Comparison of ENCODE assay signal across 8 mouse cellular contexts in genomic region chr7:24506838-24507725, GRCm38 (mm10). TPM values are rescaled to one million over a fixed set of nuclear protein-coding genes. Genes with fewer than 3 reads are reported as not detected.
DNase-seq lines count a peak whose midpoint lies in the region; ATAC-seq and TF ChIP-seq lines count a peak whose summit lies in the region.

TSS of gene Zfp428 (plus strand) at chr7:24507006.

- peak within 1 kb of the TSS; percentile 76 for H3K4me2 ChIP-seq in lung, postnatal 0 days (replicated peaks; ENCODE audit: low read depth, low read length)

- H3K36me3 ChIP-seq in lung, postnatal 0 days (ENCODE audit: insufficient read depth, low read length): no peaks in the 10 kb centered on the region

- no peaks in the 10 kb centered on the region for H3K9me3 ChIP-seq in lung, postnatal 0 days (ENCODE audit: low read length)

- peak within 1 kb of the TSS; percentile 66 for H3K4me3 ChIP-seq in lung, postnatal 0 days (ENCODE audit: low read depth, low read length)

- peak; percentile 91 for DNase-seq in NIH3T3 (ENCODE audit: low read depth)
- DNase-seq in cerebellum, adult 9-10 months: peak; percentile 89
- peak; percentile 79 for DNase-seq in layer of hippocampus, adult 9-11 months
- DNase-seq in lung, postnatal 0 days (ENCODE audit: low spot score): peak; percentile 91
- DNase-seq in ovary, postnatal 14 days (ENCODE audit: low spot score): peak; percentile 76
- peak; percentile 37 to 55 for DNase-seq in thymus, postnatal 10 days (ENCODE audit: low spot score in 2 of 2)

- TF ChIP-seq EP300 in lung, postnatal 0 days (IDR thresholded peaks at IDR 0.05): no peak

- peak within 1 kb of the TSS; percentile 90 for H3K27ac ChIP-seq in lung, postnatal 0 days (ENCODE audit: low read length)

- H3K9ac ChIP-seq in lung, postnatal 0 days (replicated peaks; ENCODE audit: low read depth): peak within 1 kb of the TSS; percentile 78

- H3K27me3 ChIP-seq in lung, postnatal 0 days (replicated peaks; ENCODE audit: insufficient read depth, low read length): no peaks in the 10 kb centered on the region

- peaks cover 3% of the 10 kb centered on the region for H3K4me1 ChIP-seq in lung, postnatal 0 days (ENCODE audit: insufficient read depth, low read depth, low read length)

- TF ChIP-seq CTCF in lung, postnatal 0 days (IDR thresholded peaks at IDR 0.05): no peak

- under 1% methylated on average over 83 of the region's 84 CpGs for WGBS in lung, postnatal 0 days

- ATAC-seq in frontal cortex, adult (ENCODE audit: low TSS enrichment): peak; percentile 82
- ATAC-seq in hematopoietic stem cell, adult 5-6 weeks (replicated peaks in 1 of 2; ENCODE audit: insufficient read depth in 1 of 2, low FRiP score in 2 of 2, low TSS enrichment in 1 of 2, low read depth in 1 of 2, poor library complexity in 2 of 2, severe bottlenecking in 2 of 2): peak; percentile 40 to 60
- peak; percentile 90 for ATAC-seq in lung, postnatal 0 days

RNA-seq across cellular contexts. Expression of gene Zfp428, which starts in this region (rescaled TPM):
- 1.1 and 5.1 TPM in 2 replicates for total RNA-seq in hematopoietic stem cell, adult 5-6 weeks (2017)
- polyA plus RNA-seq in lung, postnatal 0 days (2015; fragmentation: Nextera tagmentation; extraction: Ambion mirVana): 13.1 and 17.0 TPM in 2 replicates

Comparison
In these comparisons a context has a peak if more than half of its experiments do, and no peak if none do; other contexts are left out.
1. Peak in every context shown above with its lines: DNase-seq, ATAC-seq, H3K4me3 ChIP-seq and H3K27ac ChIP-seq.